Mouse (Mus musculus) stomach, postnatal 0 days (tissue): Measurements from ENCODE around the gene Cpeb4.

Experiments used
- CTCF ChIP-seq: IDR thresholded peaks from 2 replicates; pipeline ENCODE4 v1.5.1; 2016; ENCODE audit warnings: antibody characterized with exemption, low read depth, mild to moderate bottlenecking, moderate library complexity
- EP300 ChIP-seq: optimal IDR thresholded peaks from 2 replicates; pipeline ENCODE3; 2016; ENCODE audit warnings: antibody characterized with exemption

- TF ChIP-seq CTCF: no peak
- TF ChIP-seq EP300: no peak
Measured at GRCm38 (mm10) chr11:31945471-31945870, 73.5 kb downstream of the Cpeb4 start.
